Mouse (Mus musculus): ENCODE data around the gene Zan. TPM values are rescaled to one million over a fixed set of nuclear protein-coding genes. Genes with fewer than 3 reads are reported as not detected.
A peak's percentile ranks its signal among the peaks of the same experiment; 100 is the strongest.
"Not testable (repeated sequence)": the region's sequence is repeated elsewhere in the genome, so short reads cannot be mapped to it uniquely, and the experiment has no call there.

Gene Zan
- polyA plus RNA-seq, 1 experiment from 2014 or later, result 0.04 TPM

- Histone ChIP-seq H3K27ac (replicated peaks) (no peak overlapping the region), H3K9me3 (no peaks in the 10 kb centered on the region), H3K27me3 (replicated peaks) (peaks cover 10% of the 10 kb centered on the region; the same call in 1 of the 2 replicates), H3K4me3 (no peak overlapping the region), H3K4me2 (no peak overlapping the region), H3K36me3 (no peaks in the 10 kb centered on the region), H3K4me1 (no peaks in the 10 kb centered on the region), H3K9ac (no peak overlapping the region)
- 69% methylated on average over 6 of the region's 6 CpGs for WGBS
- ATAC-seq (ENCODE audit: extremely low read depth, insufficient number of reproducible peaks, low FRiP score, low TSS enrichment), result no peak
Observed at GRCm38 (mm10) chr5:137455206-137455605, 21.7 kb downstream of the Zan start.

GRCm38 (mm10) chr5:137445536-137445935 is 31.3 kb downstream of the Zan start:
- no peak for ATAC-seq (ENCODE audit: extremely low read depth, insufficient number of reproducible peaks, low FRiP score, low TSS enrichment)
- no peaks in the 10 kb centered on the region for H3K36me3 ChIP-seq
- H3K27ac ChIP-seq (replicated peaks), result no peak overlapping the region
- H3K4me3 ChIP-seq, result no peak overlapping the region
- no peak overlapping the region for H3K4me2 ChIP-seq
- no peaks in the 10 kb centered on the region for H3K9me3 ChIP-seq
- no peak overlapping the region for H3K9ac ChIP-seq
- no peaks in the 10 kb centered on the region for H3K27me3 ChIP-seq (replicated peaks)
- no peaks in the 10 kb centered on the region for H3K4me1 ChIP-seq

GRCm38 (mm10) chr5:137440216-137440855 is 36.5 kb downstream of the Zan start:
- Histone ChIP-seq H3K9me3 (no peaks in the 10 kb centered on the region), H3K4me3 (no peak overlapping the region), H3K36me3 (no peaks in the 10 kb centered on the region), H3K4me1 (no peaks in the 10 kb centered on the region), H3K27me3 (replicated peaks) (no peaks in the 10 kb centered on the region), H3K4me2 (no peak overlapping the region), H3K9ac (no peak overlapping the region), H3K27ac (replicated peaks) (no peak overlapping the region)
- no peak for ATAC-seq (ENCODE audit: extremely low read depth, insufficient number of reproducible peaks, low FRiP score, low TSS enrichment)
- 72% methylated on average over 11 of the region's 11 CpGs for WGBS

- no peaks in the 10 kb centered on the region for H3K36me3 ChIP-seq
- H3K27me3 ChIP-seq (replicated peaks), result 0 out of 2 replicates have a peak, but pooled peaks cover 2% of the 10 kb centered on the region
- no peak overlapping the region for H3K27ac ChIP-seq (replicated peaks)
- WGBS, result 51% methylated on average over 6 of the region's 6 CpGs
- no peaks in the 10 kb centered on the region for H3K4me1 ChIP-seq
- H3K4me3 ChIP-seq, result no peak overlapping the region
- ATAC-seq (ENCODE audit: extremely low read depth, insufficient number of reproducible peaks, low FRiP score, low TSS enrichment), result no peak
- no peak overlapping the region for H3K9ac ChIP-seq
- no peaks in the 10 kb centered on the region for H3K9me3 ChIP-seq
- no peak overlapping the region for H3K4me2 ChIP-seq
Observed at GRCm38 (mm10) chr5:137433889-137434288, 43.0 kb downstream of the Zan start.

GRCm38 (mm10) chr5:137430402-137430801 is 46.5 kb downstream of the Zan start:
- H3K27ac ChIP-seq (replicated peaks); H3K4me1 ChIP-seq; H3K36me3 ChIP-seq; H3K4me3 ChIP-seq; H3K9me3 ChIP-seq; H3K9ac ChIP-seq; ATAC-seq (ENCODE audit: extremely low read depth, insufficient number of reproducible peaks, low FRiP score, low TSS enrichment); H3K27me3 ChIP-seq (replicated peaks); H3K4me2 ChIP-seq: not testable (repeated sequence)
- 82% methylated on average over 4 of the region's 4 CpGs for WGBS

GRCm38 (mm10) chr5:137425648-137426047 is 51.2 kb downstream of the Zan start:
- no peak overlapping the region for H3K4me3 ChIP-seq
- no peaks in the 10 kb centered on the region for H3K36me3 ChIP-seq
- ATAC-seq (ENCODE audit: extremely low read depth, insufficient number of reproducible peaks, low FRiP score, low TSS enrichment), result no peak
- H3K4me2 ChIP-seq, result no peak overlapping the region
- no peaks in the 10 kb centered on the region for H3K4me1 ChIP-seq
- WGBS, result 57% methylated on average over 6 of the region's 6 CpGs
- 0 out of 2 replicates have a peak, but pooled peaks cover 5% of the 10 kb centered on the region for H3K27me3 ChIP-seq (replicated peaks)
- no peak overlapping the region for H3K27ac ChIP-seq (replicated peaks)
- H3K9ac ChIP-seq, result no peak overlapping the region
- H3K9me3 ChIP-seq, result no peaks in the 10 kb centered on the region

GRCm38 (mm10) chr5:137419841-137420240 is 57.0 kb downstream of the Zan start:
- no peak overlapping the region for H3K27ac ChIP-seq (replicated peaks)
- H3K4me1 ChIP-seq, result no peaks in the 10 kb centered on the region; the same call in 1 of the 2 replicates
- no peaks in the 10 kb centered on the region; the same call in 1 of the 2 replicates for H3K27me3 ChIP-seq (replicated peaks)
- no peaks in the 10 kb centered on the region for H3K9me3 ChIP-seq
- no peak overlapping the region for H3K9ac ChIP-seq
- H3K4me2 ChIP-seq, result no peak overlapping the region
- no peak for ATAC-seq (ENCODE audit: extremely low read depth, insufficient number of reproducible peaks, low FRiP score, low TSS enrichment)
- no peak overlapping the region for H3K4me3 ChIP-seq
- 60% methylated on average over 4 of the region's 4 CpGs for WGBS
- no peaks in the 10 kb centered on the region for H3K36me3 ChIP-seq

- H3K27me3 ChIP-seq (replicated peaks), result no peaks in the 10 kb centered on the region; the same call in 1 of the 2 replicates
- WGBS, result 66% methylated on average over 9 of the region's 9 CpGs
- no peaks in the 10 kb centered on the region for H3K9me3 ChIP-seq
- H3K27ac ChIP-seq (replicated peaks), result no peak overlapping the region
- no peak overlapping the region for H3K9ac ChIP-seq
- no peak overlapping the region for H3K4me3 ChIP-seq
- no peaks in the 10 kb centered on the region; the same call in 1 of the 2 replicates for H3K4me1 ChIP-seq
- no peak for ATAC-seq (ENCODE audit: extremely low read depth, insufficient number of reproducible peaks, low FRiP score, low TSS enrichment)
- no peaks in the 10 kb centered on the region for H3K36me3 ChIP-seq
- no peak overlapping the region for H3K4me2 ChIP-seq
Observed at GRCm38 (mm10) chr5:137419105-137419504, 57.8 kb downstream of the Zan start.

GRCm38 (mm10) chr5:137414253-137414652 is 62.6 kb downstream of the Zan start:
- Histone ChIP-seq H3K4me3 (no peak overlapping the region), H3K27me3 (replicated peaks) (peaks cover 4% of the 10 kb centered on the region), H3K4me1 (no peaks in the 10 kb centered on the region; the same call in 1 of the 2 replicates), H3K9me3 (no peaks in the 10 kb centered on the region), H3K27ac (replicated peaks) (no peak overlapping the region), H3K9ac (no peak overlapping the region), H3K4me2 (no peak overlapping the region), H3K36me3 (no peaks in the 10 kb centered on the region)
- WGBS, result 32% methylated on average over 5 of the region's 5 CpGs
- no peak for ATAC-seq (ENCODE audit: extremely low read depth, insufficient number of reproducible peaks, low FRiP score, low TSS enrichment)

- H3K4me3 ChIP-seq, result no peak overlapping the region
- ATAC-seq (ENCODE audit: extremely low read depth, insufficient number of reproducible peaks, low FRiP score, low TSS enrichment), result no peak
- peaks cover 8% of the 10 kb centered on the region for H3K4me1 ChIP-seq
- H3K4me2 ChIP-seq, result no peak overlapping the region
- H3K9ac ChIP-seq, result no peak overlapping the region
- H3K36me3 ChIP-seq, result no peaks in the 10 kb centered on the region
- no peak overlapping the region for H3K27ac ChIP-seq (replicated peaks)
- H3K9me3 ChIP-seq, result no peaks in the 10 kb centered on the region
- peaks cover 4% of the 10 kb centered on the region for H3K27me3 ChIP-seq (replicated peaks)
- 59% methylated on average over 8 of the region's 8 CpGs for WGBS
Observed at GRCm38 (mm10) chr5:137411235-137411634, 65.6 kb downstream of the Zan start.

GRCm38 (mm10) chr5:137410549-137410948 is 66.3 kb downstream of the Zan start:
- Histone ChIP-seq H3K4me2 (no peak overlapping the region), H3K27ac (replicated peaks) (no peak overlapping the region), H3K4me3 (no peak overlapping the region), H3K9ac (no peak overlapping the region), H3K9me3 (no peaks in the 10 kb centered on the region), H3K4me1 (peaks cover 8% of the 10 kb centered on the region), H3K36me3 (no peaks in the 10 kb centered on the region), H3K27me3 (replicated peaks) (peaks cover 4% of the 10 kb centered on the region)
- no peak for ATAC-seq (ENCODE audit: extremely low read depth, insufficient number of reproducible peaks, low FRiP score, low TSS enrichment)
- 93% methylated on average over 3 of the region's 3 CpGs for WGBS

GRCm38 (mm10) chr5:137410066-137410465 is 66.8 kb downstream of the Zan start:
- Histone ChIP-seq H3K9ac (peak overlapping the region; percentile 19; the same call in 1 of the 2 replicates), H3K27me3 (replicated peaks) (peaks cover 6% of the 10 kb centered on the region), H3K4me2 (no peak overlapping the region), H3K27ac (replicated peaks) (no peak overlapping the region), H3K4me3 (no peak overlapping the region), H3K4me1 (peaks cover 8% of the 10 kb centered on the region), H3K36me3 (no peaks in the 10 kb centered on the region), H3K9me3 (no peaks in the 10 kb centered on the region)
- no peak for ATAC-seq (ENCODE audit: extremely low read depth, insufficient number of reproducible peaks, low FRiP score, low TSS enrichment)
- 67% methylated on average over 3 of the region's 3 CpGs for WGBS
